Mouse (Mus musculus) brain, embryonic 18.5 days (tissue): ENCODE results near the gene Ccdc88b.

Source experiments
- DNase-seq: peaks from one replicate; pipeline ENCODE4 v3.0.0-alpha.2; 2012; ENCODE audit warnings: low read depth, low spot score

Ccdc88b gene

DNA sequence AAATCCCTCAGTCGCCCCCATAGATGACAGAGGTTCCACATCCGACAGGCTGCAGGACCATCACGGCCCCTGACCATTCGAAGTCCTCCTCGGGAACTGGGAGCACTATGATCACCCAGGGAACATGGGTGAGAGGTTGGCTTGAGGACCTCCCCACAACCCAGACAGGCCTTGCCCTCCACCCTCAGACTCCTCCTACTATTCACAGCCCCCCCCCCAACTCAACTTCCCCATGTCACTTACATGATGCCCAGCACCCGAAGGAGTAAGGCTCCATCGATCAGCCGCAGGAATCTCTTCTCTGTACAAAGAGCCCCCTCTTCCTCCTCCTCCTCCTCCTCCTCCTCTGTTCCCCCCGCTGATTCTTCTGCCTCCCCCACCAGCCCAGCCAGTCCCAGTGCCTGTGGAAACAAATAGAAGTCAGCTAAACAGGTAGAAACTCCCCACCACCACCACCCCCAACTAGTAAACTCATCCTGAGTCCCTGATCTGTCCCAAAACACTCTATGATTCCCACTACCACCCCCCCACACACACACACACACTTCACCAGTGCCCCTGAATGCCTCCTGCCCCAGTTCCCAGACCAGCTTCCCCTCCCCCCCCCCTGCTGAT is 513 bp downstream of the Ccdc88b start:
- DNase-seq = no peak

DNA sequence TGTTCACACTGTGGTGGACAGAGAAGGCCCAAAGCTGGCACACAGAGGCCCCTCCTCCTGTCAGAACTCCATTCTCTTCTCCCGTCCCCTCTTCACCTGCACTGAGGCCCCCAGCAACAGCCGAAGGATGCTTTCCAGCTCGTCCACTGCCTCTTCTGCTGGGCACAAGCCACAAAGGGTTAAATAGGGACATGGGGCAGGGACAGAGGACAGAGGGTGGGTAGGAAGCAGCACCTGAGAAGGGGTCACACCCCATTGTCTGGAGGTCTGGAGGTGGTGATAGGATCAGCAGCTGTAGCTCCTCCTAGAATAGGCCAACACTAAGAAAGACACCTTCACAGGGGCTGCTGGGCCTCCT is 1.0 kb downstream of the Ccdc88b start:
- no peak for DNase-seq

GRCm38 (mm10) chr19:6856281-6857002 is 1.6 kb downstream of the Ccdc88b start:
- no peak for DNase-seq

GRCm38 (mm10) chr19:6855225-6856031 is 2.6 kb downstream of the Ccdc88b start:
- no peak for DNase-seq

DNA sequence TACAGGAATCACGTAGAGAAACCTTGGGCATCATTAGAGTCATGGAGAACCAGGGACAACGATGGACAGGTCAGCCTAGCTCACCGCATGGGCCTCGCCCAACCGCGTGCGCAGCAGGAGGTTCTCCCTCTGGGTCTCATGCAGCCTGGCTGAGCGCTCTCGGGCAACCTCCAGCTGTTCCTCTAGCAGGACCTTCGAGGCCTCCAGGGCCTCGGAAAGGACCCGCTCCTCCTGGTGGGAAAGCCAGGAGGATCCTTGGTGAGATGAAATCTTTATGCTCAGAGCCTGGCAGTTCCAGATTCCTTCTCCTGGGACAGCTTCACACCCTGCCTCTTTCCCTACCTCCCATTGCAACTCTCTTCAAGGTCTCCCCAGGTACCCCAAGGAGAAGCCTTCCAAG is 3.4 kb downstream of the Ccdc88b start:
- no peak for DNase-seq

DNA sequence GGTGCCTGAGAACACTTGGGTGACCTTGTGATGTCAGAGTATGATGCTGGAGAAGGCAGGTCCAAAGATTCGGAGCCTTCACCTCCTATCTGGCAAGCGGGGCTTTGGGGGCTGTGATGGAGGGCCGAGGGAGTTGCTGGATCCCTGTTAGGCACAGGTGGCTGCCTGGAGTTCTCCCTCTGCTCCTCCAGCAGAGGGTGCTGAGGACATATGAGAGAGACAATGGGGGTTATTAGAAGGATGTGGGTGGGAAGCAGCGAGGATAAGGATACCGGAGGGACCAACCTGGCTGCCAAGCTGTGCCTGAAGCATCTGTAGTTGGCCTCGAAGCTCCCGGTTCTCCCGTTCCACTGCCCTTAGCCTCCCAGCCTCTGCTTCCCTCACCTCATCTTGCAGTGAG is 4.1 kb downstream of the Ccdc88b start:
- DNase-seq = no peak

DNA sequence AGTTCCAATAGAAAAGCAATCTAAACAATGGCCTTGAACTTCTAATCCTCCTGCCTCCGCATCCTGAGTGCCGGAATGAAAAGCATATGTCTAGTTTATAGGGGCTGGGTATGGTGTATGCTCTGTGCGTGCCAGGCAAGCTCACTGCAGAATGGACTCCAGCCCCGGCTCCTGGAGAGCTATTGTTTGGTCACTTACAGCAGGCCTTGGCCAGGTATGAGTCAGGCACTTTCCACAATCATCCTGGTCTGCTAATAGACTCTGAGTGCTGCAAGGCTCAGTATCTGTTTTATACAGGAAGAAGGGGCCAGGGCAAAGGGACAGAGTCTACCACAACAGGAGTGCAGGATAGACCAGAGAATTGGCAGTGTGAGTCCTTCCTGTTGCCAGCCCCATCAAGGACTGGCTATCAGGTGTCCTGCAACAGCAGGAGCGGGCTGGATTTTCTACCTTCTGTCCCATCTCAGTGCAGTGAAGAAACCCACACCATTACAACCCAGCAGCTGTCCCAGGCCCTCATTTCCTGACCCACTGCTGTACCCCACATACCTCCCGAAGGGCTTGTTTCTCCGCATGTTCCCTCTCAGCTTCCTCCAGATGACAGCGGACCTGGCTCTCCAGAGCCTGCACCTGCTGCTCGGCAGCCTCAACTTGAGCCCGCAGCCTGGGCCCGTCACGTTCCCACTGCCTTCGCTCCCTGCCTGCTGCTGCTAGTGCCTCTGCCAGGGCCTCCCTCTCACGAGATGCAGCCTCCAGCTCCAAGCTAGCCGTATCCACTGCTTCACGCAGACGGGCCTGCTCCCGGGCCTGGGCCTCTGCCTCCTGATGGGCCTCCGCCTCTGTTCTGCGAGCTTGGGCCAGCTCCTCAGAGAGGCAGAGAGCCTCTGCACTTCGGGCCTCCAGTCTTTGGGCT is 5.4 kb downstream of the Ccdc88b start:
- DNase-seq = no peak

DNA sequence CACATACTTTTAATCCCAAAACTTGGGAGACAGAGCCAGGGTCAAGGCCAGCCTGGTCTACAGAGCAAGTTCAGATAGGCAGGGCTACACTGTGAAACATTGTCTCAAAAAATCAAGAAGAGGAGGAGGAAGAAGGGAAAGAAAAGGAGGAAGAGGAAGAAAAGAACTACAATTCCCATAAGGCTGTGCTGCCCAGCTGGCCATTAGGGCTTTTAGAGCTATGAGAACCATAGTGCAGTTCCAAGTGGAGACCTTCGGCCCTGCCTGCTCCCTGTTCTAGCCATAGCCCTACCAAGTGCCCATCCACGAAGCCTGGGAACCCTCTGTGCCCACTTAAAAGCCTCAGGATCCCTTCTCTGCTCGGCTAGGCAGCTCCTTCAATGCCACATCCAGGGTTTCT is 6.5 kb downstream of the Ccdc88b start:
- no peak for DNase-seq

GRCm38 (mm10) chr19:6849506-6850068 is 8.4 kb downstream of the Ccdc88b start:
- DNase-seq = no peak

- no peak for DNase-seq
These were observed 10.0 kb downstream of the Ccdc88b start for GRCm38 (mm10) chr19:6847841-6848517.

- DNase-seq = no peak
These were observed 12.0 kb downstream of the Ccdc88b start for GRCm38 (mm10) chr19:6846050-6846449.

DNA sequence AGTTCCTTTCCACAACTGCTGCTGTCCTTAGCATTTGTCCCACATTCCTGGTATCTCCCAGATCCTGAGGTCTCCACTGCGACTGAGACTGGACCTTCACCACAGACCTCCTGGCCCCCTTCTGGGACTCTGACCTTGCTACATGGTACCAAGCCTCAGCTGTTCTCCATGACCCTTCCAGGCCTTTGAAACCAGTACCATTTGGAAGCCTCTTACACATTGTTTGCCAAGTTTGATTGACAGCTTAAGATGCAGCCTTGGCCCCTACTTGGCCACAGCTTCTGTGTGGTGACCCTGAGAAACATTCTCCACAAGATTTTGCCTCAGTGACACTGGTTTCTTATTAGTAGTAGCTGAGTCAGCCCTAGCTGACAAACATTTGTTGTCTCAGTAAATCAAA is 15.7 kb downstream of the Ccdc88b start:
- no peak for DNase-seq

GRCm38 (mm10) chr19:6841292-6841597 is 16.8 kb downstream of the Ccdc88b start:
- DNase-seq = no peak

GRCm38 (mm10) chr19:6840475-6841291 is 17.3 kb downstream of the Ccdc88b start, which contains the start of gene Rps6ka4:
Gene Rps6ka4 (minus strand): TSS chr19:6840636.
- DNase-seq = no peak

GRCm38 (mm10) chr19:6839615-6840474 is 18.2 kb downstream of the Ccdc88b start:
- no peak for DNase-seq

GRCm38 (mm10) chr19:6832363-6832762 is 25.6 kb downstream of the Ccdc88b start:
- no peak for DNase-seq

- no peak for DNase-seq
These were observed 26.7 kb downstream of the Ccdc88b start for GRCm38 (mm10) chr19:6831331-6831730.

GRCm38 (mm10) chr19:6830556-6831316 is 27.3 kb downstream of the Ccdc88b start:
- no peak for DNase-seq
